Mouse (Mus musculus): ENCODE measurements around the gene Cdiptos. TPM values are rescaled to one million over a fixed set of nuclear protein-coding genes. Genes with fewer than 3 reads are reported as not detected.

The Cdiptos gene
- polyA plus RNA-seq, 1 experiment from 2014 or later = 1.2 TPM

DNA sequence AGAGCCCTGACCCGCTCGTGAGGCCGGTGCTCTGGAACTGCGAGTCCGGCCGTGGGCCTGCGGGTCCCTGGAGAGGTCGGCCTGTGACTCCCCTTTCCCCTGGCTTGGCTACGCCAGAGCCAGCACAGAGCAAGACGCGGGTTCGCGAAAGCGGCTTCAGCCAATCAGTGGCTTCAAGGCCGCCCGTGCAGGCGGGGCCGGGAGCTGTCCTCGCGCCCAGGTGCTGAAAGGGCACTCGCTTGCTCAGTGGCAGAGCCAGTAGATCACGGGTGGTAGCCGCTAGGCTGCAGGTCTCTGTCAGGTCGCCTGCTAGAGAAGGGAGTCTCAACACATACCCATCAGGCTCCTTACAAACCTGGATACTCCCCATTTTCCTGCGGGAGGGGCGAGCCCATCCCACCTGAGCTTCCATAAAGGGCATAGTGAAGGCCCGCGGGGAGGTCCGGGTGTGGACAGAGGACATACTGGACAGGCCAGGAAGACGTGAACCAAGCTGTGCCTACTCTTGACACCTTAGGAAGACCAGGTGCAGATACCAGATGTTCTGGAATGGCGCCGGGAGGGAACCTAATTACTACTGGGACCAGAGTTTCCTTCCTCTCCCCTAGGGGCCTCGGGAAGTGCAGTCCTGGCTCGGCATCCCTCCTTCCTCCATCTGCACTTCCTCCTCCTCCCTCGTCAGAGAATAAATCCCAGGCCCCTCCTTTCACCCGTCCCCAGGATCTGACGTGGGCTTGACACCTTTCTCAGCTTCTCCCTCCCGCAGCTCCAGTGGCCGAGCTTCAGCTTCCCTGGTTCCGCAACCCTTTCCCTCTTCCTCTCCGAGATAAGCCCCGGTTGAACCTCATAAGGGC is 25.9 kb downstream of the Cdiptos start, which contains the start of gene Sez6l2:
Gene Sez6l2, plus strand, starts transcription at position 771 of the 854 bp plus-strand sequence.
- H3K36me3 ChIP-seq (ENCODE audit: control insufficient read depth, insufficient read depth) = no peaks in the 10 kb centered on the region
- H3K4me3 ChIP-seq (ENCODE audit: low read length) = peak within 1 kb of the TSS; percentile 48
- peak within 1 kb of the TSS; percentile 35; the same call in 1 of the 2 replicates for H3K9ac ChIP-seq (ENCODE audit: low read length)
- H3K4me2 ChIP-seq (ENCODE audit: low read depth, low read length) = peak within 1 kb of the TSS; percentile 78
- peaks cover 29% of the 10 kb centered on the region for H3K27me3 ChIP-seq (ENCODE audit: control insufficient read depth, insufficient read depth, low read length)
- no peaks in the 10 kb centered on the region for H3K9me3 ChIP-seq (replicated peaks; ENCODE audit: control insufficient read depth, low read length)
- peaks cover 4% of the 10 kb centered on the region; the same call in 1 of the 2 replicates for H3K4me1 ChIP-seq (ENCODE audit: control insufficient read depth, insufficient read depth, low read length)
- H3K27ac ChIP-seq (ENCODE audit: low read length) = no peak within 1 kb of the TSS
- peak; percentile 85 for ATAC-seq (replicated peaks; ENCODE audit: extremely low read depth, insufficient read depth, low FRiP score)
- 1% methylated on average over 42 of the region's 42 CpGs for WGBS

DNA sequence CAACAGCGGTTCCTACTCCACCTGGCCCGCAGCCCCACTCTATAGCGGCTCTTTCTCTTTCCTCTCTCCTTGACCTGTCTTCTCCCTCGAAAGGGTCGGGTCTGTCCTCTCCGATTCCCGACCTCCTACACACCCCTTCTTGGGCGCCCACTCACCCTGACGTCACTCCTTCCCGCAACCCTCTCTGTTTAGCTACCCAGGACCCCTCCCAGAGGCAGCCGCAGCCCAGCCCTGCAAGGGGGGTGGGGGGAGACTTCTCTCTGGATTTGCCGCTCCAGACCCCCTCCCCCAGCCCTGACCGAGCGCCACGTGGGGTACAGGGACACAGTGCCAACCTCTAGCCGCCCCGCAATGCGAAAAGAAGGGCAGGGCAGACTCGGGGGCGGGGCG is 26.5 kb downstream of the Cdiptos start, which contains the start of gene Asphd1:
Gene Asphd1, minus strand, starts transcription at position 180 of the 390 bp plus-strand sequence.
- peak within 1 kb of the TSS; percentile 35; the same call in 1 of the 2 replicates for H3K9ac ChIP-seq (ENCODE audit: low read length)
- H3K4me2 ChIP-seq (ENCODE audit: low read depth, low read length) = peak within 1 kb of the TSS; percentile 78
- no peaks in the 10 kb centered on the region for H3K9me3 ChIP-seq (replicated peaks; ENCODE audit: control insufficient read depth, low read length)
- peaks cover 29% of the 10 kb centered on the region for H3K27me3 ChIP-seq (ENCODE audit: control insufficient read depth, insufficient read depth, low read length)
- H3K4me1 ChIP-seq (ENCODE audit: control insufficient read depth, insufficient read depth, low read length) = peaks cover 4% of the 10 kb centered on the region; the same call in 1 of the 2 replicates
- no peak within 1 kb of the TSS for H3K27ac ChIP-seq (ENCODE audit: low read length)
- peak within 1 kb of the TSS; percentile 48 for H3K4me3 ChIP-seq (ENCODE audit: low read length)
- ATAC-seq (replicated peaks; ENCODE audit: extremely low read depth, insufficient read depth, low FRiP score) = 0 out of 2 replicates have a peak, but pooled peaks have one; percentile 2
- WGBS = 1% methylated on average over 21 of the region's 21 CpGs
- no peaks in the 10 kb centered on the region for H3K36me3 ChIP-seq (ENCODE audit: control insufficient read depth, insufficient read depth)

DNA sequence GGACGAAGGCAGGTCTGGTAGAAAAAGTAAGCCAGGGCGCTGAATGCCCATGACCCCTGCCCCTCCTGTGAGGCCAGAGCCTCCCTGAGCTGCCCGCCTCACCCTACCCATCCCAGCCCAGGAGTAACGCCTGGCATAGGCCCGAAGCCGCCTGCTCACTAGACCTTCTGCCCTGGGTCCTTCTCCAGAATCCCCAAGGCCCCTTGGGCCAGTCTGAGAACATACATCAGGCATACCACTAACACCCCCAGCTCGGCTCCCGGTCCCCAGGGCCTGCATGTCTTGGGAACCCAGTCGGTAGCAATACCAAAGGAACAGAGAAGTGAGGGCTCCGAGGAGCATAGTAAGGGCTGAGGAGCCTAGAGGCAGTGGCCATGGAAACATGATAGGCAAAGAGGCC is 27.3 kb downstream of the Cdiptos start:
- Histone ChIP-seq H3K27ac (ENCODE audit: low read length) (no peak overlapping the region), H3K9me3 (replicated peaks; ENCODE audit: control insufficient read depth, low read length) (no peaks in the 10 kb centered on the region), H3K4me1 (ENCODE audit: control insufficient read depth, insufficient read depth, low read length) (peaks cover 4% of the 10 kb centered on the region; the same call in 1 of the 2 replicates), H3K27me3 (ENCODE audit: control insufficient read depth, insufficient read depth, low read length) (peaks cover 29% of the 10 kb centered on the region), H3K4me2 (ENCODE audit: low read depth, low read length) (no peak overlapping the region), H3K4me3 (ENCODE audit: low read length) (no peak overlapping the region), H3K36me3 (ENCODE audit: control insufficient read depth, insufficient read depth) (no peaks in the 10 kb centered on the region), H3K9ac (ENCODE audit: low read length) (no peak overlapping the region)
- 69% methylated on average over 10 of the region's 10 CpGs for WGBS
- no peak for ATAC-seq (replicated peaks; ENCODE audit: extremely low read depth, insufficient read depth, low FRiP score)

DNA sequence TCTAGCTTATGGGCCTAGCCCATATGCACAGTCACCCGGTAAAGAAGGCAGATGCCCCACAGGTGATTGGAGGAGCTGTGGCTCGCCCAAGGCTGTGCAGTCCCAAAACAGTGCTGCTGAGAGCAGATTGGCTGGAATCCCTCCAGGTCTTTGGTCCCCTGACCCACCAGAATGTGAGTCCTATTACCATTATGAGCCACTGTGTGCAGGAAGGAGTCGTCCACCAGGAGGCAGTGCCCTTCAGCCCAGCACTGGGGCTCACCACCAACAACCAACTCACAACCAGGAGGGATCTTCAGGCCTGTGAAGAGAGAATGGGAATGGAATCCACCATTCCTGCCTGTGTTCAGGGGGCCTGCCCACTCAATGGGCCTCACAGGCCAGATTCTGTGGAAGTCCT is 29.4 kb downstream of the Cdiptos start:
- 41% methylated on average over 3 of the region's 3 CpGs for WGBS

DNA sequence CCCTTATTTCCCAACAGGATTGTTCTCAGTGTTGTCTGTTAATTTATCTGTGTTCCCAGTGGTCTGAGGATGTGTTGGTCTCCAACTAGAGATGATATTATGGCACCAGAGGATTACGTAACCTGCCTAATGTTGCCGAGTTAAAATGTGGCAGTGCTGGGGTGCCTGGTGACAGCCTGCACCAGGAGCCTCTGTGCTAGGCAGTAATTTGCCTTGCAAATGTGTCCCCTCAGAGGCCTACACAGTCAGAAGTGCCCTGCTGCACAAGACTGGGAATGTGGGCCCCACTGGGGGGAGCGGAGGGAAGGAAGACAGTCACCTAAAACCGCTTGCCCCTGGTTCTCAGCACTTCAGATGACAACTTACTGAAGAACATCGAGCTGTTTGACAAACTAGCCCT is 34.1 kb downstream of the Cdiptos start:
- Histone ChIP-seq H3K9ac (ENCODE audit: low read length) (no peak overlapping the region), H3K4me1 (ENCODE audit: control insufficient read depth, insufficient read depth, low read length) (no peaks in the 10 kb centered on the region), H3K36me3 (ENCODE audit: control insufficient read depth, insufficient read depth) (peaks cover 11% of the 10 kb centered on the region), H3K4me2 (ENCODE audit: low read depth, low read length) (no peak overlapping the region), H3K27me3 (ENCODE audit: control insufficient read depth, insufficient read depth, low read length) (no peaks in the 10 kb centered on the region), H3K9me3 (replicated peaks; ENCODE audit: control insufficient read depth, low read length) (no peaks in the 10 kb centered on the region), H3K27ac (ENCODE audit: low read length) (no peak overlapping the region), H3K4me3 (ENCODE audit: low read length) (no peak overlapping the region)
- no peak for ATAC-seq (replicated peaks; ENCODE audit: extremely low read depth, insufficient read depth, low FRiP score)
- 78% methylated on average over 5 of the region's 5 CpGs for WGBS

More for the DNA sequence above, 29.4 kb downstream of the Cdiptos start:
- no peaks in the 10 kb centered on the region for H3K36me3 ChIP-seq (ENCODE audit: control insufficient read depth, insufficient read depth)
- peaks cover 4% of the 10 kb centered on the region; the same call in 1 of the 2 replicates for H3K4me1 ChIP-seq (ENCODE audit: control insufficient read depth, insufficient read depth, low read length)
- no peak overlapping the region for H3K4me3 ChIP-seq (ENCODE audit: low read length)
- H3K4me2 ChIP-seq (ENCODE audit: low read depth, low read length) = no peak overlapping the region
- no peak for ATAC-seq (replicated peaks; ENCODE audit: extremely low read depth, insufficient read depth, low FRiP score)
- H3K27me3 ChIP-seq (ENCODE audit: control insufficient read depth, insufficient read depth, low read length) = peaks cover 16% of the 10 kb centered on the region
- no peaks in the 10 kb centered on the region for H3K9me3 ChIP-seq (replicated peaks; ENCODE audit: control insufficient read depth, low read length)
- H3K9ac ChIP-seq (ENCODE audit: low read length) = no peak overlapping the region
- no peak overlapping the region for H3K27ac ChIP-seq (ENCODE audit: low read length)

DNA sequence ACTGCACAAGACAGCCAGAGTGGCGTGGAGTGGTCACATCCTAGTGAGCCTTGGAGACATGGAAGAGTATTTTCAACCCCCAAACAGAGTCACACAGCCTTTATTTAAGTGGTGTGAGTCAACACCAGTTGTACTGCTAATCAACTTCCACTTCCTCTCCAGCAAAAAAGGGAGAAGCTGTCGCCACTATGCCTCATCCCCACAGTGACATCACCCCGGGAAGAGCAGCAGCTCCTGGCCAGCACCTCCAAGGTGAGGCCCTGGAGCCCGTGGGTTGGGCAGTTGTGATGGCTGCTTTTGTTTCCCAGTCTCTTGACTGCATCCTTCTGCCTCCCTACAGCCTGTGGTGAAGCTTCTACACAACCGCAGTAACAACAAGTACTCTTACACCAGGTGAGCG is 34.7 kb downstream of the Cdiptos start:
- Histone ChIP-seq H3K4me1 (ENCODE audit: control insufficient read depth, insufficient read depth, low read length) (no peaks in the 10 kb centered on the region), H3K9ac (ENCODE audit: low read length) (no peak overlapping the region), H3K27ac (ENCODE audit: low read length) (no peak overlapping the region), H3K36me3 (ENCODE audit: control insufficient read depth, insufficient read depth) (peaks cover 14% of the 10 kb centered on the region), H3K9me3 (replicated peaks; ENCODE audit: control insufficient read depth, low read length) (no peaks in the 10 kb centered on the region), H3K4me2 (ENCODE audit: low read depth, low read length) (no peak overlapping the region), H3K27me3 (ENCODE audit: control insufficient read depth, insufficient read depth, low read length) (no peaks in the 10 kb centered on the region), H3K4me3 (ENCODE audit: low read length) (no peak overlapping the region)
- ATAC-seq (replicated peaks; ENCODE audit: extremely low read depth, insufficient read depth, low FRiP score) = no peak
- 54% methylated on average over 6 of the region's 6 CpGs for WGBS

DNA sequence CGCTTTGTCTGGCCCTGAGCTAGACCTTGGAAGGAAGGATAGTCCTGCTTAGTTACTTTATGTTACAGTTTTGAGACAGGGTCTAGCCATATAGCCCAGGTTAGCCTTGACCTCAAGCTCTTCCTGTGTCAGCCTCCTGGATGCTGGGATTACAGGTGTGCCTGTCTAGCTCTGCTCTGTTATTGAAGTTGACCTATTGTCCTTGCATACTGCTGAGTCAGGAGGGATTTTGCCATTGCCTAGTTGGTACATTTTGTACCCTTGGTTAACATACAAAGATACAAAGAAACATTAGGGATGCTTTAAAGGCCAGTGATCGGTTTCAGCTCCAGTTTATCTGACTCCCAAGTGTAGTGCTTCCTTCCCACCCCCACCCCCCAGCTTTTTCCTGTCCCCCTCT is 43.2 kb downstream of the Cdiptos start:
- Histone ChIP-seq H3K9ac (ENCODE audit: low read length) (no peak overlapping the region), H3K4me2 (ENCODE audit: low read depth, low read length) (no peak overlapping the region), H3K9me3 (replicated peaks; ENCODE audit: control insufficient read depth, low read length) (no peaks in the 10 kb centered on the region), H3K27me3 (ENCODE audit: control insufficient read depth, insufficient read depth, low read length) (no peaks in the 10 kb centered on the region), H3K4me3 (ENCODE audit: low read length) (no peak overlapping the region), H3K4me1 (ENCODE audit: control insufficient read depth, insufficient read depth, low read length) (peaks cover 7% of the 10 kb centered on the region), H3K27ac (ENCODE audit: low read length) (no peak overlapping the region), H3K36me3 (ENCODE audit: control insufficient read depth, insufficient read depth) (peaks cover 13% of the 10 kb centered on the region)
- WGBS = 72% methylated on average over 2 of the region's 2 CpGs
- ATAC-seq (replicated peaks; ENCODE audit: extremely low read depth, insufficient read depth, low FRiP score) = no peak

DNA sequence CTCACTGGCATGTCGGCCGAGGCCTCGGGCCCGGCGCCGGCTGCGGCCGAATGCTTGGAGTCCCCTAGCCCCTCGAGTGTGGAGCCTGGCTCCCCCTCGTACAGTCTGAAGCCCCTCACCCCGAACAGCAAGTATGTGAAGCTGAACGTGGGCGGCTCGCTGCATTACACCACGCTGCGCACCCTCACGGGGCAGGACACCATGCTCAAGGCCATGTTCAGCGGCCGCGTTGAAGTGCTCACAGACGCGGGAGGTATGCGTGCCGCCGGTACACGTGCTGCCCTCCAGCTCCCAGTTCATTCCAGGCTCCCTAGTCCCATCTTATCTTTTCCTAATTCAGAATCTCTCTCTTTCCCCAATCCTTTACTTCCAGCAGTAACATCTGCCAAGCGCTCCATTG is 46.9 kb downstream of the Cdiptos start:
- 0 out of 2 replicates have a peak, but pooled peaks cover 2% of the 10 kb centered on the region for H3K36me3 ChIP-seq (ENCODE audit: control insufficient read depth, insufficient read depth)
- no peaks in the 10 kb centered on the region for H3K9me3 ChIP-seq (replicated peaks; ENCODE audit: control insufficient read depth, low read length)
- peaks cover 7% of the 10 kb centered on the region for H3K4me1 ChIP-seq (ENCODE audit: control insufficient read depth, insufficient read depth, low read length)
- peak; percentile 57 for ATAC-seq (replicated peaks; ENCODE audit: extremely low read depth, insufficient read depth, low FRiP score)
- peak overlapping the region; percentile 69 for H3K27ac ChIP-seq (ENCODE audit: low read length)
- peak overlapping the region; percentile 95 for H3K4me2 ChIP-seq (ENCODE audit: low read depth, low read length)
- H3K9ac ChIP-seq (ENCODE audit: low read length) = peak overlapping the region; percentile 93
- peak overlapping the region; percentile 90 for H3K4me3 ChIP-seq (ENCODE audit: low read length)
- WGBS = under 1% methylated on average over 26 of the region's 27 CpGs
- H3K27me3 ChIP-seq (ENCODE audit: control insufficient read depth, insufficient read depth, low read length) = no peaks in the 10 kb centered on the region

All from heart, embryonic 16.5 days (tissue).